Mouse (Mus musculus) thymus, adult 2 months (tissue): ENCODE measurements around the gene Dis3l. TPM values are rescaled to one million over a fixed set of nuclear protein-coding genes. Genes with fewer than 3 reads are reported as not detected.

Experiments used
- DNase-seq: peaks from one replicate; pipeline ENCODE4 v3.0.0; 2021
- H3K27ac ChIP-seq: fragments of 200-500 bp; 2 replicates; pipeline ENCODE4 v1.5.1; 2012; ENCODE audit warnings: low read length, control low read depth; ENCODE audit not compliant: control insufficient read depth, insufficient read depth
- H3K27me3 ChIP-seq: fragments of 200-500 bp; 2 replicates; pipeline ENCODE4 v1.6.1; 2012; ENCODE audit warnings: mild to moderate bottlenecking, low read length, moderate library complexity, mixed read lengths; ENCODE audit not compliant: control insufficient read depth, insufficient read depth
- H3K36me3 ChIP-seq: fragments of 200-500 bp; 2 replicates; pipeline ENCODE4 v1.6.1; 2012; ENCODE audit warnings: mild to moderate bottlenecking, low read length, moderate library complexity; ENCODE audit not compliant: control insufficient read depth, insufficient read depth
- H3K4me1 ChIP-seq: fragments of 200-500 bp; replicated peaks from 2 replicates; pipeline ENCODE4 v1.6.1; 2012; ENCODE audit warnings: low read length; ENCODE audit not compliant: control insufficient read depth, insufficient read depth
- H3K4me3 ChIP-seq: fragments of 200-500 bp; 2 replicates; pipeline ENCODE4 v1.5.1; 2012; ENCODE audit warnings: mild to moderate bottlenecking, low read length, control low read depth, moderate library complexity; ENCODE audit not compliant: control insufficient read depth, insufficient read depth
- CTCF ChIP-seq: fragments of 200-500 bp; IDR thresholded peaks from 2 replicates; pipeline ENCODE4 v1.5.1; 2012; ENCODE audit warnings: mild to moderate bottlenecking, control low read depth, low read length, moderate library complexity, borderline replicate concordance; ENCODE audit not compliant: control insufficient read depth, poor library complexity, insufficient read depth; ENCODE audit errors: extremely low read depth
- POLR2A ChIP-seq: fragments of 200-500 bp; IDR thresholded peaks from 2 replicates; pipeline ENCODE4 v1.6.1; 2012; ENCODE audit warnings: mild to moderate bottlenecking, low read length, control low read depth, moderate library complexity; ENCODE audit not compliant: control insufficient read depth, poor library complexity, insufficient read depth; ENCODE audit errors: extremely low read depth
- WGBS: fragments of 180-500 bp; shearing (Covaris S2); methylation state at CpG from one replicate; pipeline ENCODE4 v1.1.7; 2018; 5-methylcytosine and 5-hydroxymethylcytosine counted together
- polyA plus RNA-seq: library from polyadenylated mRNA; depleted of rRNA; stranded (reverse); fragments of >200 nt; gene quantifications from 2 replicates; pipeline ENCODE4 v1.2.3, GENCODE M21; 2012

Dis3l gene
- polyA plus RNA-seq, 1 experiment, result 12.0 TPM

DNA sequence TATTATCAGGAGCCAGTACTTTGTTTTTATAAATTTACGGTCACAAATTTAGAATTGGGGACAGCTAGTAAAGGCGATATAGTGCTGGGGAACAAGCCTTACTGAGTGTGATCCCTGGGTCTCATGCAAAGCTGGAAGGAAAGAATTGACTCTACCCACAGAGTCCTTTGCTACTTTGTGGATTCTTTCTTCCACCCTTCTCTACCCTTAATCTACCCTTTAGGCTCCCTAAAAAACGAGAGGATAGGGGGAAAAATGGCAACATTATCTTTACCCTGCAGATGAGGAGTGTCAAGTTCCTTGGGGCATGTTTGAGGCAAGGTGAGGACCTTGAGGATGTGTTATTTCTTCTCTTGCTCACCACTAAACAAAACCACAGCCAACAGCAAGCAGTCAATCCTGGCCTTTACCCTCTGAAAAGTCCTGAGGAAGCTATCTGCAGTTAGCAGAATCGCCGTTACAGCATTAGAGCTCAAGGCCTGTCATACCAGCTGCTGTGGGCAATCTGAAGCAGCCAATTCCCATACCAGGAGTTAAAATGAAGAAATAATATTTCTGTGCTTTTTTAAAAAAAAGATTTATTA, 58.6 kb downstream of the Dis3l start:
- no peaks in the 10 kb centered on the region for H3K36me3 ChIP-seq
- DNase-seq, result no peak
- WGBS, result 9% methylated on average over 5 of the region's 5 CpGs
- no peaks in the 10 kb centered on the region; the same call in 1 of the 2 replicates for H3K4me1 ChIP-seq
- no peak for TF ChIP-seq CTCF
- no peak for TF ChIP-seq POLR2A
- no peak overlapping the region; the same call in 1 of the 2 replicates for H3K4me3 ChIP-seq
- no peak overlapping the region for H3K27ac ChIP-seq
- H3K27me3 ChIP-seq, result no peaks in the 10 kb centered on the region

DNA sequence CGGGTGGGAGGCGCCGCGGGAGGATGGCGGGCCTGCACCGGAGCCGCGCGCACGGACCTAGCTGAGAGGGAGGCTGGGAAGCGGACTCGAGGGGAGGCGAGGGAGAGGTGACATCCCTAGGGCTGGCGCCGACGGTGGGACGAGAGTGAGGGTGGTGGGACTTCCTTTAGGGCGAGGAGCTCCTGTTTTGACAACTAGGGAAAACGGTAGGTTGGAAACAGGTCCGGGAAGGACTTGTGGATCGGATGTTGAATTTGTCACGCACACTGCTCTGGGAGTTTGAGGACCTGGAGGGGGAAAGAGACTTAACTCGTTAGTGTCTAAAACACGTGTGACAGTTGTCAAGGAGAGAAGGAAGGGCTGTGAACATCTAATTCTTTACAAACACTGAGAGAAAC, 59.3 kb downstream of the Dis3l start:
- H3K27ac ChIP-seq, result peak overlapping the region; percentile 57; the same call in 1 of the 2 replicates
- DNase-seq, result no peak
- TF ChIP-seq POLR2A (no peak), CTCF (no peak)
- H3K36me3 ChIP-seq, result no peaks in the 10 kb centered on the region
- under 1% methylated on average over 24 of the region's 24 CpGs for WGBS
- no peaks in the 10 kb centered on the region; the same call in 1 of the 2 replicates for H3K4me1 ChIP-seq
- peak overlapping the region; percentile 82 for H3K4me3 ChIP-seq
- no peaks in the 10 kb centered on the region for H3K27me3 ChIP-seq

DNA sequence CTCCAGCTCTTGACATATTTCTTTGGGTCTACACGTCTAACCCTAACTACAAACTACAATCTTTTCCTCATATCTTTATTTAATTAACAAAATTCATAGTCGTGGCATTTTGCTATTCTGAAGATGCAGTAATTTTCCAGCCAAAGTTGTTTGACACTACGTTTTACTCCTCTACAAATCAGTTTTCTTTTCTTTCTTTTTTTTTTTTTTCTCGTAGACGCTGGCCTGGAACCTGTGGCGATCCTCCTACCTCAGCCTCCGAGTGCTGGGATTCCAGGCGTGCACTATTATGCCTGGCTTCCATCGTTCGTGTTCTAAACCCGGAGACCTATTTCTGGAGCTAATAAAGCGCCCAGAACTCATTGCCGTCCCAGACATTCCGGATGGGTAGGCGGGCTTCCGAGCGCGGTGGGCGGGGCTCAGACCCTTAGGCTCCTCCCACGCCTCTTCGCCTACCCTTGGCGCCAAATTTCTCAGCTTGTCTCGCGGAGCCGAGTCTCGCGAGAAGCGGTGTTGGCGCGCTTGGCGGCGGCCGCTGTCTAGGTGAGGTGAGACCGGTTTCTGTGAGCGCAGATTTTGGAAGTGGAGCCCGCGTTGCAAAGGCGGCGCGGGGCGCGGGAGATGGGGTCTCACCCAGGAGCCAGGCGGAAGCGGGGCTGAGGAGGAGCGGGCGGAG, 59.8 kb downstream of the Dis3l start, which contains the start of gene Tipin:
Gene Tipin (plus strand): TSS at position 477 of the 676 bp plus-strand sequence.
- TF ChIP-seq POLR2A, result peak; percentile 67
- peak; percentile 53; the same call in 1 of the 2 replicates for TF ChIP-seq CTCF
- Histone ChIP-seq H3K4me3 (peak within 1 kb of the TSS; percentile 82), H3K36me3 (no peaks in the 10 kb centered on the region), H3K27ac (peak within 1 kb of the TSS; percentile 57; the same call in 1 of the 2 replicates), H3K4me1 (no peaks in the 10 kb centered on the region; the same call in 1 of the 2 replicates), H3K27me3 (no peaks in the 10 kb centered on the region)
- 1% methylated on average over 46 of the region's 46 CpGs for WGBS
- DNase-seq, result peak; percentile 97

DNA sequence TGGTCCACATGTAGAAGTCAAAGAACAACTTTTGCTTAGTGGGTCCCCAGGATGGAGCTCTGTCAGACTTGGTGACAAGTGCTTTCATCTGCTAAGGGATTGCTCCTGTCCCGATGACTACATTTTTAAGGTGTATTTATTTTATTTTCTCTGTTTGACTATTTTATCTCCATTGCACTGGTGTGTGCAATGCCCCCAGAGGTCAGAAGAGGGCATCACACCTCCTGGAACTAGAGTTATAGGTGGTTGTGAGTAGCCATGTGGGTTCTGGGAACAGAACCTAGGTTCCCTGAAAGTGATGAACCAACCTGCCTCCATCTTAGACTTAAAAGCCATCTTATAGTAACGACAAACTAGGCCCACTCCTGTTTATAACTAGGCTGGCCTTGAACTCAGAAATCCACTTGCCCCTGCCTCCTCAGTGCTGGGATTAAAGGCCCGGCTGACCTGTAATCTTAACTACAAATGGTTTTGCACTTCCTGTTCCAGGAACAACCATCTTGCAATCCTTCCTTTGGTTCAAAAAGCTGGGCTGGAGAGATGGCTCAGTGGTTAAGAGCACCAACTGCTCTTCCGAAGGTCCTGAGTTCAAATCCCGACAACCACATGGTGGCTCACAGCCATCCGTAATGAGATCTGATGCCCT, 62.3 kb downstream of the Dis3l start:
- Histone ChIP-seq H3K27ac (no peak overlapping the region), H3K27me3 (no peaks in the 10 kb centered on the region), H3K4me3 (no peak overlapping the region), H3K36me3 (no peaks in the 10 kb centered on the region), H3K4me1 (no peaks in the 10 kb centered on the region; the same call in 1 of the 2 replicates)
- 98% methylated on average over 6 of the region's 6 CpGs for WGBS
- no peak for DNase-seq
- TF ChIP-seq CTCF (no peak), POLR2A (no peak)

DNA sequence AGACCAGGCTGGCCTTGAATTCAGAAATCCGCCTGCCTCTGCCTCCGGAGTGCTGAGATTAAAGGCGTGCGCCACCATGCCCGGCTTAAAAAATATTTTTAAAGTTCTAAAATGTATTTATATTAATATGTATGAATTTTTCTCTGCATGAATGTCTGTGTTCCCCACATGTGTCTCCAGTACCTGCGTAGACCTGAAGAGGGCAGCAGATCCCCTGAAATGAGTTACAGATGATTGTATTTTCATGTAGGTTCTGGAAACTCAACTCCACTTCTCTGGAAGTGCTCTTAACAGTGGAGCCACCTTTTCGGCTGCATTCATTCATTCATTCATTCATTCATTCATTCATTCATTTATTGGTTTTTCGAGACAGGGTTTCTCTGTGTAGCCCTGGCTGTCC, 63.4 kb downstream of the Dis3l start:
- DNase-seq, result peak; percentile 78
- no peak overlapping the region for H3K4me3 ChIP-seq
- H3K4me1 ChIP-seq, result no peaks in the 10 kb centered on the region; the same call in 1 of the 2 replicates
- H3K27ac ChIP-seq, result no peak overlapping the region
- TF ChIP-seq CTCF, result no peak
- TF ChIP-seq POLR2A, result no peak
- WGBS, result 67% methylated on average over 8 of the region's 8 CpGs
- H3K36me3 ChIP-seq, result no peaks in the 10 kb centered on the region
- no peaks in the 10 kb centered on the region for H3K27me3 ChIP-seq

DNA sequence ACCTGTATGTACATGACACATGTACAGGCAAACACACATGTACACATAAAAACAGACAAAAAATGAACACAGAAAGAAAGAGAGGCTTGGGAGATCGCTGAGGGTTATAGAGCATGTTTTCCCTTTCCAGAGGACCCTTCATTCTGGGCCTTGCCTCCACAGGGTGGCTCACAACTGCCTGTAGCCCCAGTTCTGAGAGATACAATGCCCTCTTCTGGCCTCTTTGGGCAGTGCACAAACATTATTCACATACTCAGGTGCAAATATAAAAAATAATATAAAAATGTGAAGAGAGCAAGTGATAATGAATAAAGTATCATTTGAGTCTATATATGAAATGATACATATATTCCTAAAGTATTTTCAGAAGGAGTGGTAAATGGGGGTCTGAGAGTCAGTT, 66.2 kb downstream of the Dis3l start:
- WGBS, result 69% methylated on average over 1 of the region's 1 CpGs
- Histone ChIP-seq H3K4me1 (no peaks in the 10 kb centered on the region), H3K4me3 (no peak overlapping the region), H3K27me3 (no peaks in the 10 kb centered on the region), H3K36me3 (no peaks in the 10 kb centered on the region), H3K27ac (no peak overlapping the region)
- TF ChIP-seq CTCF (no peak), POLR2A (no peak)
- DNase-seq, result no peak

DNA sequence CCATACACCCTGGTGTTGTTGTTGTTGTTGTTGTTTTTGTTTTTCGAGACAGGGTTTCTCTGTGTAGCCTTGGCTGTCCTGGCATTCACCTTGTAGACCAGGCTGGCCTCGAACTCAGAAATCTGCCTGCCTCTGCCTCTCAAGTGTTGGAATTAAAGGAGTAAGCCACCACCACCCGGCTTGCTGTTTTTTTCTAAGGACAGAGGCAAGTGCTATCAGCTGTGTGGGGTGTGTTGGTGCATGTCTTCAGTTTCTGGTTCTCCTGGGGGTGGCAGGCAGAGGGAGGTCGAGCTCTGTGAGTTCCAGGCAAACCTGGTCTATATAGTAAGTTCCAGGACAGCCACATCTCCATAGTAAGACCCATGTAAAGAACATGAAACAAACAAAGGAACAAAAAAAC, 66.8 kb downstream of the Dis3l start:
- no peak overlapping the region for H3K27ac ChIP-seq
- no peaks in the 10 kb centered on the region for H3K36me3 ChIP-seq
- TF ChIP-seq CTCF, result no peak
- TF ChIP-seq POLR2A, result no peak
- WGBS, result 83% methylated on average over 4 of the region's 4 CpGs
- H3K4me1 ChIP-seq, result no peaks in the 10 kb centered on the region
- H3K4me3 ChIP-seq, result no peak overlapping the region
- H3K27me3 ChIP-seq, result no peaks in the 10 kb centered on the region
- DNase-seq, result no peak
